Mouse (Mus musculus) neural tube, embryonic 13.5 days (tissue): Measurements from ENCODE around the gene Cenpa. TPM values are rescaled to one million over a fixed set of nuclear protein-coding genes. Genes with fewer than 3 reads are reported as not detected.

Experiments
- ATAC-seq: fragments of 200-750 bp; cut with Nextera tagmentation; 2 replicates; pipeline ENCODE4 v1.8.0; 2017; ENCODE audit warnings: low read depth, mild to moderate bottlenecking, moderate TSS enrichment, moderate library complexity
- H3K27ac ChIP-seq: fragments of 300-500 bp; sonication (generic); replicated peaks from 2 replicates; pipeline ENCODE4 v1.5.1; 2015; ENCODE audit warnings: moderate library complexity, mild to moderate bottlenecking, inconsistent platforms
- H3K27me3 ChIP-seq: fragments of 300-500 bp; sonication (generic); 2 replicates; pipeline ENCODE4 v1.6.1; 2015; ENCODE audit warnings: mild to moderate bottlenecking, inconsistent platforms
- H3K36me3 ChIP-seq: fragments of 300-500 bp; sonication (generic); 2 replicates; pipeline ENCODE4 v1.6.1; 2015; ENCODE audit warnings: mild to moderate bottlenecking, inconsistent platforms
- H3K4me1 ChIP-seq: fragments of 300-500 bp; sonication (generic); replicated peaks from 2 replicates; pipeline ENCODE4 v1.6.1; 2015; ENCODE audit warnings: inconsistent platforms
- H3K4me2 ChIP-seq: fragments of 300-500 bp; sonication (generic); 2 replicates; pipeline ENCODE4 v1.6.1; 2015; ENCODE audit warnings: inconsistent platforms, mild to moderate bottlenecking, moderate library complexity
- H3K4me3 ChIP-seq: fragments of 300-500 bp; sonication (generic); 2 replicates; pipeline ENCODE4 v1.5.1; 2015; ENCODE audit warnings: mild to moderate bottlenecking, inconsistent platforms
- H3K9ac ChIP-seq: fragments of 300-500 bp; sonication (generic); 2 replicates; pipeline ENCODE4 v1.6.1; 2015; ENCODE audit warnings: moderate library complexity, mild to moderate bottlenecking, inconsistent platforms
- H3K9me3 ChIP-seq: fragments of 300-500 bp; sonication (generic); 2 replicates; pipeline ENCODE4 v1.6.1; 2016; ENCODE audit warnings: inconsistent platforms
- WGBS: fragments of 180-500 bp; shearing (Covaris S2); methylation state at CpG from one replicate; pipeline ENCODE4 v1.1.7; 2015; 5-methylcytosine and 5-hydroxymethylcytosine counted together
- microRNA-seq: library from miRNA; unstranded; fragments of <30 nt; microRNA quantifications from one replicate; pipeline ENCODE4, GENCODE M21; 2016
- polyA plus RNA-seq: library from polyadenylated mRNA; unstranded; fragments of >200 nt; fragmentation: Nextera tagmentation; extraction: Ambion mirVana; gene quantifications from 2 replicates; pipeline ENCODE4 v1.2.1, GENCODE M21; 2015

The Cenpa gene
- polyA plus RNA-seq, 1 experiment from 2014 or later, result 60.2 TPM

- Histone ChIP-seq H3K4me3 (no peak overlapping the region), H3K4me2 (no peak overlapping the region), H3K27me3 (no peaks in the 10 kb centered on the region), H3K36me3 (peaks cover 27% of the 10 kb centered on the region), H3K9me3 (no peaks in the 10 kb centered on the region), H3K9ac (no peak overlapping the region), H3K4me1 (peaks cover 56% of the 10 kb centered on the region), H3K27ac (peak overlapping the region; percentile 78; the same call in 1 of the 2 replicates)
- 83% methylated on average over 4 of the region's 4 CpGs for WGBS
- ATAC-seq, result no peak
Observed at GRCm38 (mm10) chr5:30717506-30717905, 50.9 kb downstream of the Cenpa start.

GRCm38 (mm10) chr5:30717991-30718703, 51.6 kb downstream of the Cenpa start:
- H3K27me3 ChIP-seq, result no peaks in the 10 kb centered on the region
- no peak for ATAC-seq
- H3K4me3 ChIP-seq, result peak overlapping the region; percentile 8; the same call in 1 of the 2 replicates
- H3K9ac ChIP-seq, result peak overlapping the region; percentile 54; the same call in 1 of the 2 replicates
- peaks cover 63% of the 10 kb centered on the region for H3K4me1 ChIP-seq
- peaks cover 34% of the 10 kb centered on the region for H3K36me3 ChIP-seq
- WGBS, result 29% methylated on average over 10 of the region's 10 CpGs
- H3K9me3 ChIP-seq, result no peaks in the 10 kb centered on the region
- H3K4me2 ChIP-seq, result peak overlapping the region; percentile 32
- peak overlapping the region; percentile 78 for H3K27ac ChIP-seq

GRCm38 (mm10) chr5:30721935-30722334, 55.4 kb downstream of the Cenpa start:
- H3K36me3 ChIP-seq, result peaks cover 52% of the 10 kb centered on the region
- H3K4me2 ChIP-seq, result no peak overlapping the region
- H3K27ac ChIP-seq, result no peak overlapping the region
- H3K4me1 ChIP-seq, result peaks cover 38% of the 10 kb centered on the region
- no peaks in the 10 kb centered on the region for H3K9me3 ChIP-seq
- no peak overlapping the region for H3K4me3 ChIP-seq
- no peak for ATAC-seq
- 83% methylated on average over 8 of the region's 8 CpGs for WGBS
- H3K27me3 ChIP-seq, result no peaks in the 10 kb centered on the region
- no peak overlapping the region for H3K9ac ChIP-seq

Small RNA genes lying within 50 kb of the gene (microRNA-seq; reads per million reads assigned to microRNA genes)
- not detected for gene Mir5625

Other genes with a start within 250 kb of the Cenpa start
- 0.88 and 0.92 TPM in 2 replicates for gene Otof, start 204.8 kb upstream of the Cenpa start, polyA plus RNA-seq
- not detected in 2 replicates for gene 1700001C02Rik, start 200.7 kb upstream of the Cenpa start, polyA plus RNA-seq
- not detected in 2 replicates for gene Cib4, start 120.9 kb upstream of the Cenpa start, polyA plus RNA-seq
- gene Kcnk3, start 78.6 kb upstream of the Cenpa start, polyA plus RNA-seq, result 5.0 and 6.1 TPM in 2 replicates
- 26.5 and 28.0 TPM in 2 replicates for gene Slc35f6, start 18.8 kb upstream of the Cenpa start, polyA plus RNA-seq
- gene Dpysl5, start 44.8 kb downstream of the Cenpa start, polyA plus RNA-seq, result 176 and 184 TPM in 2 replicates
- gene Mapre3, start 147.9 kb downstream of the Cenpa start, polyA plus RNA-seq, result 107 and 116 TPM in 2 replicates
- 52.5 and 57.4 TPM in 2 replicates for gene Tmem214, start 201.2 kb downstream of the Cenpa start, polyA plus RNA-seq
- 25.8 and 29.3 TPM in 2 replicates for gene Agbl5, start 221.9 kb downstream of the Cenpa start, polyA plus RNA-seq
- 258 and 278 TPM in 2 replicates for gene Ost4, start 241.0 kb downstream of the Cenpa start, polyA plus RNA-seq
- gene Emilin1, start 246.6 kb downstream of the Cenpa start, polyA plus RNA-seq, result 30.7 and 43.9 TPM in 2 replicates